Mouse (Mus musculus): ENCODE results near the gene Cdc25b. TPM values are rescaled to one million over a fixed set of nuclear protein-coding genes. Genes with fewer than 3 reads are reported as not detected.

Gene Cdc25b
- polyA plus RNA-seq, 1 experiment from 2014 or later, result 53.8 TPM

DNA sequence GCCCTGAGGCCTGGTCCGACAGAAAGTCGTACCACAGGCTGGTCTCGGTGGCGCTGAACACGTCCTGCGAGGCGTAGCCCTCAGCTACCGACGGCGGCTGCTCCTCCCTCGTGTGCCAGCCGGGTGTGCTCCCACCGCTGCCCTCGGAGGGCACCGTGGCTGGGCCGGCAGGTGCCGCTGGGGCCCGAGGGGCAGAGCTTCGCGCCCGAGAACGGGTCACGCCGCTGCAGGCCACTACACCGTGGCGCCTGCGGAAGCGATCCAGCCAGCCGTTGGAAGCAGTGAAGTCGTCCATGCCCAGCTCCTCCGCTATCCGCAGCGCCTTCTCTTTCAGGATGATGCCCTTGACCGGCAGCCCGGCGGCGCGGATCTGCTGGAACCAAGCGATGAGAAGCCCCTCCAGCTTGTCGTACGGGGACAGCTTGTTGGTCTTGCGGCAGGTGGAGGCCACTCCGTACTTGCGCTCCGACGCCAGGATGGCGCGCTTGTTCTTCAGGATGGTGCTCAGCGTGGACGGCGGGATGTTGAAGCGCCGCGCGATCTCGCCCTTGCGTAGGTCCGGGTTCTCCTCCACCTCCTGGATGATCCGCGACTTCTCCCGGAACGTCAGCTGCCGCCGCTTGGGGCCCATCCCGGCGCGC lies 7.4 kb upstream of the Cdc25b start:
- Histone ChIP-seq H3K4me3 (peak overlapping the region; percentile 80), H3K9ac (peak overlapping the region; percentile 93), H3K27ac (peak overlapping the region; percentile 89), H3K4me2 (peak overlapping the region; percentile 97), H3K9me3 (no peaks in the 10 kb centered on the region), H3K4me1 (peaks cover 44% of the 10 kb centered on the region), H3K36me3 (peaks cover 13% of the 10 kb centered on the region), H3K27me3 (no peaks in the 10 kb centered on the region)
- WGBS, result 1% methylated on average over 65 of the region's 67 CpGs
- 0 out of 2 replicates have a peak, but pooled peaks have one; percentile 29 for ATAC-seq (ENCODE audit: insufficient number of reproducible peaks, insufficient read depth, low FRiP score, low TSS enrichment, low read depth)

DNA sequence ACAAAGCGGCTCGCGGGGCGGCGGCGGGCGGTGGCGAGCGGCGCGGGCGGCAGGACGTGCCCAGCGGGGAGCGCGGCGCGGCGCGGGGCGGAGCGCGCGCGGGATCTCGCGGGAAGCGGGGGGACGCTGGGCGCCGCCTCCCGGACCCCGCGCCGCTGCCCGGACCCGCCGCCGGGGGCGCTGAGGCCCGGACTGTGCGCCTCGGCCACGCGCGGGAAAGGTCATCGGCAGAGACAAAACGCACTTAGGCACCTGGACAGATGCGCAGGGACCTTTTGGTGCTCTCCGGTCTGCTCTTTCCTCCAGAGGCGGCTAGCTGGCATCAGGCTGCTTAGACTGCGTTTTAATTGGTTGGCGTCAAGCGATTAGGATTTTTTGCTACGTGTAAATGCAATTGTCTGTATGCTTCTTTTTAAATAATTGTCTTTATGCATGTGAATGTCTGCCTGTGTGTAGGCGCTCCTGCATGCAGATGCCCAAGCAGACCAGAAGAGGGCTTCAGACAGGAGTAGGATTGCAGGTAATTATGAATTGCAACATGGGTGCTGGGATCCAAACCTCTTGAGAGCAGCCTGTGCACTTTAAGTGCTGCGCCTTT lies 6.7 kb upstream of the Cdc25b start, which contains the start of gene Cenpb:
TSS of gene Cenpb (minus strand) at position 78 of the 598 bp plus-strand sequence.
- H3K27ac ChIP-seq, result peak within 1 kb of the TSS; percentile 89
- 4% methylated on average over 38 of the region's 57 CpGs for WGBS
- H3K4me1 ChIP-seq, result peaks cover 38% of the 10 kb centered on the region
- no peaks in the 10 kb centered on the region for H3K27me3 ChIP-seq
- no peaks in the 10 kb centered on the region for H3K9me3 ChIP-seq
- H3K4me3 ChIP-seq, result peak within 1 kb of the TSS; percentile 80
- peak; percentile 73; the same call in 1 of the 2 replicates for ATAC-seq (ENCODE audit: insufficient number of reproducible peaks, insufficient read depth, low FRiP score, low TSS enrichment, low read depth)
- H3K4me2 ChIP-seq, result peak within 1 kb of the TSS; percentile 97
- peak within 1 kb of the TSS; percentile 93 for H3K9ac ChIP-seq
- peaks cover 13% of the 10 kb centered on the region for H3K36me3 ChIP-seq

- 2% methylated on average over 14 of the region's 14 CpGs for WGBS
- ATAC-seq (ENCODE audit: insufficient number of reproducible peaks, insufficient read depth, low FRiP score, low TSS enrichment, low read depth), result no peak; the same call in 1 of the 2 replicates
- peak overlapping the region; percentile 61 for H3K4me3 ChIP-seq
- H3K27ac ChIP-seq, result peak overlapping the region; percentile 45
- no peaks in the 10 kb centered on the region for H3K27me3 ChIP-seq
- H3K9me3 ChIP-seq, result no peaks in the 10 kb centered on the region
- peaks cover 45% of the 10 kb centered on the region for H3K4me1 ChIP-seq
- H3K36me3 ChIP-seq, result peaks cover 16% of the 10 kb centered on the region
- peak overlapping the region; percentile 75 for H3K4me2 ChIP-seq
- peak overlapping the region; percentile 80 for H3K9ac ChIP-seq
Measured at GRCm38 (mm10) chr2:131186343-131186742, 406 bp upstream of the Cdc25b start.

DNA sequence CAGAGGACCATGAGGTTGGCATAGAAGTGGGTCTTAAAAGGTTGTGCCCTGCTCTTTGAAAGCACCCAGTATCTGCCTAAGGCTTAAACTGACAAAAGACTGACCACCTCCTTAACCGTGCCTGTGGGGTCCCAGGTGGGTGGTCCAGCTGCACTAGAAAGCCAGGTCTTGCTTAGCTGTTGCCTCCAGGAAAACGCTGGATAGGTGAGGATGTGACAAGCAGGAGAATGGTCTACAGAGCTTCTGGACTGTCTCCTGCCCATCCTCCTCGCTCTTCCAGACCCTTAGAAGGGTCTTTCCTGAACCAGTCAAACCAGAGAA lies 813 bp downstream of the Cdc25b start:
- peaks cover 25% of the 10 kb centered on the region for H3K36me3 ChIP-seq
- ATAC-seq (ENCODE audit: insufficient number of reproducible peaks, insufficient read depth, low FRiP score, low TSS enrichment, low read depth), result no peak
- peak overlapping the region; percentile 75 for H3K4me2 ChIP-seq
- H3K4me3 ChIP-seq, result peak overlapping the region; percentile 61
- H3K27ac ChIP-seq, result no peak overlapping the region
- peaks cover 45% of the 10 kb centered on the region for H3K4me1 ChIP-seq
- H3K9me3 ChIP-seq, result no peaks in the 10 kb centered on the region
- WGBS, result 13% methylated on average over 3 of the region's 3 CpGs
- H3K27me3 ChIP-seq, result no peaks in the 10 kb centered on the region
- H3K9ac ChIP-seq, result peak overlapping the region; percentile 80

DNA sequence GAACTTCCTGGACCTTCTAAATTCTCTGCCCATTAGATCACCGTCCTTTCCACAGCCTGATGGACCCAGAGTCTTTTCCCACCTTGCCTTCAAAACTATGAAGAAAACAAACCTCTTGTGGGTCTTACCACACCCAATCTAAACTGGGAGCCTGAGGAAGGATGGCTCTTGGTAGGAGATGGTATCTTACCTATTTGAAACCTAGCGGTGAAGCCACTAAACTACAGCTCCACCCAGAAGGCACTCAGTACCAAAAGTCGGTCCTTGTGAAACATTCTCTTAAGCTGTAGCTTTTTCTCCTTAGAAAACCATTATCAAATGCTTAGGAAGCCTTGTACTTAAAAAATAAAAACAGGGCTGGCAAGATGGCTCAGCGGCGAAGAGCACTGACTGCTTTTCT lies 1.6 kb downstream of the Cdc25b start:
- Histone ChIP-seq H3K4me3 (0 out of 2 replicates have a peak overlapping the region, but pooled peaks have one; percentile 61), H3K36me3 (peaks cover 33% of the 10 kb centered on the region), H3K27ac (no peak overlapping the region), H3K9ac (no peak overlapping the region), H3K4me2 (peak overlapping the region; percentile 75; the same call in 1 of the 2 replicates), H3K27me3 (no peaks in the 10 kb centered on the region), H3K4me1 (peaks cover 45% of the 10 kb centered on the region), H3K9me3 (no peaks in the 10 kb centered on the region)
- no peak for ATAC-seq (ENCODE audit: insufficient number of reproducible peaks, insufficient read depth, low FRiP score, low TSS enrichment, low read depth)
- 95% methylated on average over 5 of the region's 5 CpGs for WGBS

DNA sequence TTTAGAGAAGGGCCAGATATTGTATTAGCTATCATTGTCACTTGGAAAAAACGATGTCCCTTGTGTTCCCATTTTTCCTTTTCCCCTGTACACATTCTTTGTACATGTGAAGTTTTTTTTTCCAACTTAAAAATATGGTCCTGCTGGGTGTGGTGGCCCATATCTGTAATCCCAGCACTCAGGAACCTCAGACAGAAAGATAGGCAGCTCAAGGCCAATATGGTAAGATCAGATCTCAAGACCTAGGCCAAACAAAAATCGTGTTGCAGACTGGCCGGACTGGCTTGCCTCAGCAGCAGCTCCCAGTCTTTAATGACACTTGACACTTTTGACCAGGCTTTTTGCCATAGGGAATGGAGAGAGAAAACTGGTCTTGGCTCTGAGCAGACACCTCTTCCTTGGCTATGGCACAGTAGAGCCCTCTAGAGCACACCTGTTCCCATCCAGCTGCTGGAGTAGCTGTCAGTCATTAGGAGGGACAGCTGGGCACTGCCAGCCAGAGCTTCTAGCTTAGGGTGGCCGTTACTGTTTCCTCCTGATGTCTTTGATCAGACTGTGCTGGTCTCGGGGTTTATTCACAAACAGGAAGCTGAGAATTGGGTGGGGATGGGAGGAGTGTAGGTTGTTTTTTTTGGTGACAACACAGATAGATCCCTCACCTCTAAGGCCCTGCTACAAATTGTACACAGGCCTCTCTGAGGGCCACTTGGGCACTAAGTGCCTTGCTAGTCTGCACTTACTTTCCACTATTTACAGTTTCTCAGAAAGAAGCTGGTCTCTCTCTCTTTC lies 3.0 kb downstream of the Cdc25b start:
- Histone ChIP-seq H3K4me1 (peaks cover 45% of the 10 kb centered on the region), H3K4me2 (no peak overlapping the region), H3K27me3 (no peaks in the 10 kb centered on the region), H3K27ac (no peak overlapping the region), H3K36me3 (peaks cover 47% of the 10 kb centered on the region), H3K4me3 (no peak overlapping the region), H3K9me3 (no peaks in the 10 kb centered on the region), H3K9ac (peak overlapping the region; percentile 22; the same call in 1 of the 2 replicates)
- no peak for ATAC-seq (ENCODE audit: insufficient number of reproducible peaks, insufficient read depth, low FRiP score, low TSS enrichment, low read depth)
- WGBS, result 45% methylated on average over 5 of the region's 5 CpGs

GRCm38 (mm10) chr2:131190344-131191004 lies 3.7 kb downstream of the Cdc25b start:
- no peak overlapping the region for H3K9ac ChIP-seq
- 27% methylated on average over 10 of the region's 10 CpGs for WGBS
- ATAC-seq (ENCODE audit: insufficient number of reproducible peaks, insufficient read depth, low FRiP score, low TSS enrichment, low read depth), result no peak
- no peak overlapping the region for H3K4me3 ChIP-seq
- no peaks in the 10 kb centered on the region for H3K9me3 ChIP-seq
- H3K27ac ChIP-seq, result no peak overlapping the region
- H3K4me1 ChIP-seq, result peaks cover 45% of the 10 kb centered on the region
- no peak overlapping the region for H3K4me2 ChIP-seq
- H3K27me3 ChIP-seq, result no peaks in the 10 kb centered on the region
- peaks cover 53% of the 10 kb centered on the region for H3K36me3 ChIP-seq

GRCm38 (mm10) chr2:131191005-131191390 lies 4.2 kb downstream of the Cdc25b start:
- no peaks in the 10 kb centered on the region for H3K27me3 ChIP-seq
- H3K36me3 ChIP-seq, result peaks cover 57% of the 10 kb centered on the region
- no peak overlapping the region for H3K9ac ChIP-seq
- H3K4me2 ChIP-seq, result no peak overlapping the region
- WGBS, result 75% methylated on average over 7 of the region's 7 CpGs
- ATAC-seq (ENCODE audit: insufficient number of reproducible peaks, insufficient read depth, low FRiP score, low TSS enrichment, low read depth), result no peak
- H3K4me3 ChIP-seq, result no peak overlapping the region
- no peak overlapping the region for H3K27ac ChIP-seq
- no peaks in the 10 kb centered on the region for H3K9me3 ChIP-seq
- H3K4me1 ChIP-seq, result peaks cover 43% of the 10 kb centered on the region

DNA sequence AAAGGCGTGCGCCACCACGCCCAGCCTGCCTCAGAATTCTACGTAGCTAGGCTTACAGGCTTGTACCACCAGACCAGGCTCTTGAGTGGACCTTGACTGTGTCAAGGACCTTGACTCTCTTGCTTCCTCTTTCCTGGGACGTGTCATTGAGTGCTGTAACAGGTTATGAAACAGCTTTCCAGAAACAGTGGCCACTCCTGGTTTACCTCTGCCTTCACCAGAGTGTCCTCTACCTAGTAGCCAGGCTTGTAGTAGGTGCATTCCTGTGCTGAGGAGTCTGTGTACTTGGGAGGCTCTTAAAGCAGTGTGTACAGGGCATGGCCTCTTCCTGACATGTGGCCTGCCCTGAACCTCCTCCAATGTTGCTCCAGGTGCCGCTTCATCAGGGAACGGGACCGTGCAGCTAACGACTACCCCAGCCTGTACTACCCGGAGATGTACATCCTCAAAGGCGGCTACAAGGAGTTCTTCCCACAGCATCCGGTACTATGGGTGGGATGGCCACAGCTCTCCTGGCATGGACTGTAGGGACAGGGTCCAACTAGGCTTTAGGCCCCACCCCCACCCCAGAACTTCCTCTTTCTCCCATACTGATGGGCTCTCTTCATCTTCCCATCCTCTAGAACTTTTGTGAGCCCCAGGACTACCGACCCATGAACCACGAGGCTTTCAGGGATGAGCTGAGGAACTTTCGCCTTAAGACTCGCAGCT lies 10.0 kb downstream of the Cdc25b start:
- WGBS, result 92% methylated on average over 16 of the region's 16 CpGs
- H3K36me3 ChIP-seq, result peaks cover 71% of the 10 kb centered on the region
- no peaks in the 10 kb centered on the region for H3K4me1 ChIP-seq
- H3K9me3 ChIP-seq, result no peaks in the 10 kb centered on the region
- no peaks in the 10 kb centered on the region for H3K27me3 ChIP-seq
- no peak overlapping the region for H3K4me3 ChIP-seq
- no peak overlapping the region for H3K27ac ChIP-seq
- no peak overlapping the region for H3K4me2 ChIP-seq
- no peak for ATAC-seq (ENCODE audit: insufficient number of reproducible peaks, insufficient read depth, low FRiP score, low TSS enrichment, low read depth)
- no peak overlapping the region for H3K9ac ChIP-seq

- Histone ChIP-seq H3K4me2 (no peak overlapping the region), H3K27ac (no peak overlapping the region), H3K9ac (no peak overlapping the region), H3K36me3 (peaks cover 36% of the 10 kb centered on the region), H3K27me3 (no peaks in the 10 kb centered on the region), H3K4me1 (peaks cover 18% of the 10 kb centered on the region), H3K4me3 (no peak overlapping the region), H3K9me3 (no peaks in the 10 kb centered on the region)
- WGBS, result 77% methylated on average over 2 of the region's 2 CpGs
- no peak for ATAC-seq (ENCODE audit: insufficient number of reproducible peaks, insufficient read depth, low FRiP score, low TSS enrichment, low read depth)
Measured at GRCm38 (mm10) chr2:131200710-131201109, 14.0 kb downstream of the Cdc25b start.

GRCm38 (mm10) chr2:131201262-131201661 lies 14.5 kb downstream of the Cdc25b start:
- H3K27me3 ChIP-seq, result no peaks in the 10 kb centered on the region
- H3K9me3 ChIP-seq, result no peaks in the 10 kb centered on the region
- no peak overlapping the region for H3K4me3 ChIP-seq
- H3K4me1 ChIP-seq, result peaks cover 18% of the 10 kb centered on the region
- H3K27ac ChIP-seq, result no peak overlapping the region
- H3K4me2 ChIP-seq, result no peak overlapping the region
- WGBS, result 96% methylated on average over 3 of the region's 3 CpGs
- peaks cover 35% of the 10 kb centered on the region for H3K36me3 ChIP-seq
- H3K9ac ChIP-seq, result no peak overlapping the region
- no peak for ATAC-seq (ENCODE audit: insufficient number of reproducible peaks, insufficient read depth, low FRiP score, low TSS enrichment, low read depth)

All from embryonic facial prominence, embryonic 13.5 days (tissue).